Mouse (Mus musculus): ENCODE results near the gene Olfr835. TPM values are rescaled to one million over a fixed set of nuclear protein-coding genes. Genes with fewer than 3 reads are reported as not detected.

The Olfr835 gene
- total RNA-seq (2014; fragmentation: Nextera tagmentation), result not detected in 2 replicates
- total RNA-seq (2017), result 0.06 and 0.44 TPM in 2 replicates
- not detected in 2 replicates for polyA plus RNA-seq (2012)

DNA sequence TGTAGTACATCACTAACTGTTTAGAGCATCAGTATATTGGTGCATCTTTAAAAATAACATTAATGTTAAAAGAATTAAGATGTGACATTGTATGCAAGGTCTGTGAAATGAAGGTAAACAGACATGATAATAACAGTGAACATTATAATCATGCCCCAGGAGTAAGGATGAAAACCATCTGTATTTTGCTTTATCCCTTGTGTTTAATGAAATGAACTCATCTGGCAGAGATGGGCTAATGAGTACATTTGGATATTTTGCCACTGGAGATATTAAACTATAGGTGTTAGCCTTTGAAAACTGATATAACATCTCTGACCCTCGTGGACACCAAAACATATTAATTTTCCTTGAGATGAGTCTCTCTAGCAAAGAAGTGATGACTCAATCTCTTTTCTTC lies at the start of gene Olfr835:
Olfr835 (plus strand) TSS at position 301 of the 400 bp plus-strand sequence.
- TF ChIP-seq GATA2 (IDR thresholded peaks at IDR 0.05; ENCODE audit: borderline replicate concordance, low read depth, low read length) (no peak), CTCF (IDR thresholded peaks at IDR 0.05; ENCODE audit: low read depth, low read length) (no peak), POLR2AphosphoS5 (IDR thresholded peaks at IDR 0.05; ENCODE audit: insufficient replicate concordance, low read depth, low read length) (no peak), GATA1 (IDR thresholded peaks at IDR 0.05; ENCODE audit: borderline replicate concordance, low read length) (no peak), TAL1 (conservative IDR thresholded peaks at IDR 0.05; ENCODE audit: low read depth, low read length) (no peak)
- no peaks in the 10 kb centered on the region for H3K9me3 ChIP-seq (replicated peaks)
- no peak for ATAC-seq (ENCODE audit: extremely low read depth, insufficient number of reproducible peaks, low FRiP score, poor library complexity, severe bottlenecking)
- no peaks in the 10 kb centered on the region for H3K4me1 ChIP-seq (ENCODE audit: insufficient read depth, low read depth, low read length)
- DNase-seq (ENCODE audit: low spot score), result no peak
- no peaks in the 10 kb centered on the region for H3K36me3 ChIP-seq (replicated peaks)
- H3K27me3 ChIP-seq (ENCODE audit: insufficient read depth, low read length), result no peaks in the 10 kb centered on the region
- H3K4me3 ChIP-seq (ENCODE audit: low read depth, low read length), result no peak within 1 kb of the TSS

DNA sequence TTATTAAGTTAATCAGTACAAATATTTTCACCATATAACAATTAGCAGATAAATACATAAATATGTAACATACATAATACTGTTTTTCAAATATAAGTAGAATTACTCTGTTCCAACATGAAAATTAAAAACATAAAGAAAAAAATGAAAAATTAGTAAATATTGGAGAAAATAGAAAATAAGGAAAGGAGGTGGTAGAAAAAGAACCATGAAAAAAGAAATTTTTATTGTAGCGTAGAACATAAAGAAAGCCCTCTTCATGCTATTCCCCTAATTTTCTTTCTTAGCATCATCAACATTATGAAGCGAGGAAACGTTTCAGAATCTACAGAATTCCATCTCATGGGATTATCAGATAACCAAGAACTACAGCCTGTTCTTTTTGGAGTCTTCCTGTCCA lies 44.8 kb upstream of the Olfr835 start, which contains the start of gene Olfr834:
Olfr834 (plus strand) TSS at position 301 of the 400 bp plus-strand sequence.
- ATAC-seq (ENCODE audit: extremely low read depth, insufficient number of reproducible peaks, low FRiP score, poor library complexity, severe bottlenecking) (no peak), DNase-seq (ENCODE audit: low spot score) (no peak)
- no peaks in the 10 kb centered on the region for H3K9me3 ChIP-seq (replicated peaks)
- H3K4me3 ChIP-seq (ENCODE audit: low read depth, low read length), result no peak within 1 kb of the TSS
- H3K4me1 ChIP-seq (ENCODE audit: insufficient read depth, low read depth, low read length), result no peaks in the 10 kb centered on the region
- H3K27me3 ChIP-seq (ENCODE audit: insufficient read depth, low read length), result no peaks in the 10 kb centered on the region
- TF ChIP-seq TAL1 (conservative IDR thresholded peaks at IDR 0.05; ENCODE audit: low read depth, low read length), result no peak
- TF ChIP-seq GATA2 (IDR thresholded peaks at IDR 0.05; ENCODE audit: borderline replicate concordance, low read depth, low read length), result no peak
- no peak for TF ChIP-seq GATA1 (IDR thresholded peaks at IDR 0.05; ENCODE audit: borderline replicate concordance, low read length)
- TF ChIP-seq CTCF (IDR thresholded peaks at IDR 0.05; ENCODE audit: low read depth, low read length), result no peak
- no peak for TF ChIP-seq POLR2AphosphoS5 (IDR thresholded peaks at IDR 0.05; ENCODE audit: insufficient replicate concordance, low read depth, low read length)
- H3K36me3 ChIP-seq (replicated peaks), result no peaks in the 10 kb centered on the region

DNA sequence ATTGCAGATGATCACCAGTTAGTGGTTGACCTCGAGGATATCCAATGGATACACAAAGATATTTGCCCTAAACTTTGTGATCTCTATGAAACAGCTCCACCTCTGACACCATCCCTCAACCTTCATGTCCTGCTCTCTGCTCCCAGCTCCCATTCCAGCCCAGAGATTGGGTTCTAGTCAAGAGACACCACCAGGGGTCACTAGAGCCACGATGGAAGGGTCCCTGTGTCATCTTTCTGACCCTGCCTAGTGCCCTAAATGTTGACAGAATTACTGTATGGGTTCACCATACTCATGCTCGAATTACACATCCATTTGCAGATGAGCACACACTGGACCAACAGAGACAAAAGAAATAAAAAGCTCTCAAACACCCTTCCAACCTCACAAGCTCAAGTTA lies 52.5 kb downstream of the Olfr835 start:
- no peak for TF ChIP-seq GATA2 (IDR thresholded peaks at IDR 0.05; ENCODE audit: borderline replicate concordance, low read depth, low read length)
- TF ChIP-seq GATA1 (IDR thresholded peaks at IDR 0.05; ENCODE audit: borderline replicate concordance, low read length), result no peak
- TF ChIP-seq CTCF (IDR thresholded peaks at IDR 0.05; ENCODE audit: low read depth, low read length), result no peak
- TF ChIP-seq TAL1 (conservative IDR thresholded peaks at IDR 0.05; ENCODE audit: low read depth, low read length), result no peak
- no peak for TF ChIP-seq POLR2AphosphoS5 (IDR thresholded peaks at IDR 0.05; ENCODE audit: insufficient replicate concordance, low read depth, low read length)
- ATAC-seq (ENCODE audit: extremely low read depth, insufficient number of reproducible peaks, low FRiP score, poor library complexity, severe bottlenecking), result no peak

More for the DNA sequence above, 52.5 kb downstream of the Olfr835 start:
- H3K4me1 ChIP-seq (ENCODE audit: insufficient read depth, low read depth, low read length), result no peaks in the 10 kb centered on the region
- H3K27me3 ChIP-seq (ENCODE audit: insufficient read depth, low read length), result no peaks in the 10 kb centered on the region
- DNase-seq (ENCODE audit: low spot score), result no peak
- H3K4me3 ChIP-seq (ENCODE audit: low read depth, low read length), result no peak overlapping the region
- no peaks in the 10 kb centered on the region for H3K9me3 ChIP-seq (replicated peaks)
- H3K36me3 ChIP-seq (replicated peaks), result no peaks in the 10 kb centered on the region

Other genes starting within 250 kb of the Olfr835 start
- not detected in 2 replicates for gene Olfr828, start 213.2 kb upstream of the Olfr835 start, total RNA-seq (2014; fragmentation: Nextera tagmentation)
- gene Olfr828, start 213.2 kb upstream of the Olfr835 start, total RNA-seq (2017), result 0.05 and 0.12 TPM in 2 replicates
- not detected in 2 replicates for gene Olfr828, start 213.2 kb upstream of the Olfr835 start, polyA plus RNA-seq (2012)
- not detected in 2 replicates for gene Olfr829, start 177.8 kb upstream of the Olfr835 start, total RNA-seq (2014; fragmentation: Nextera tagmentation)
- gene Olfr829, start 177.8 kb upstream of the Olfr835 start, total RNA-seq (2017), result 0.05 and 0.12 TPM in 2 replicates
- not detected in 2 replicates for gene Olfr829, start 177.8 kb upstream of the Olfr835 start, polyA plus RNA-seq (2012)
- gene Olfr830, start 158.0 kb upstream of the Olfr835 start, total RNA-seq (2014; fragmentation: Nextera tagmentation), result not detected in 2 replicates
- gene Olfr830, start 158.0 kb upstream of the Olfr835 start, total RNA-seq (2017), result not detected in 2 replicates
- not detected in 2 replicates for gene Olfr830, start 158.0 kb upstream of the Olfr835 start, polyA plus RNA-seq (2012)
- not detected in 2 replicates for gene Olfr832, start 95.6 kb upstream of the Olfr835 start, total RNA-seq (2014; fragmentation: Nextera tagmentation)
- 0.05 and 0.06 TPM in 2 replicates for gene Olfr832, start 95.6 kb upstream of the Olfr835 start, total RNA-seq (2017)
- gene Olfr832, start 95.6 kb upstream of the Olfr835 start, polyA plus RNA-seq (2012), result not detected in 2 replicates
- not detected in 2 replicates for gene Olfr834, start 44.7 kb upstream of the Olfr835 start, total RNA-seq (2014; fragmentation: Nextera tagmentation)
- not detected in 2 replicates for gene Olfr834, start 44.7 kb upstream of the Olfr835 start, total RNA-seq (2017)
- not detected in 2 replicates for gene Olfr834, start 44.7 kb upstream of the Olfr835 start, polyA plus RNA-seq (2012)
- not detected in 2 replicates for gene Olfr836, start 87.6 kb downstream of the Olfr835 start, total RNA-seq (2014; fragmentation: Nextera tagmentation)
- 0.12 and 0.27 TPM in 2 replicates for gene Olfr836, start 87.6 kb downstream of the Olfr835 start, total RNA-seq (2017)
- not detected in 2 replicates for gene Olfr836, start 87.6 kb downstream of the Olfr835 start, polyA plus RNA-seq (2012)
- not detected in 2 replicates for gene Olfr837, start 103.6 kb downstream of the Olfr835 start, total RNA-seq (2014; fragmentation: Nextera tagmentation)
- 0.11 TPM in 1 of 2 replicates, not detected in the other for gene Olfr837, start 103.6 kb downstream of the Olfr835 start, total RNA-seq (2017)
- gene Olfr837, start 103.6 kb downstream of the Olfr835 start, polyA plus RNA-seq (2012), result not detected in 2 replicates
- gene Olfr839-ps1, start 144.6 kb downstream of the Olfr835 start, total RNA-seq (2014; fragmentation: Nextera tagmentation), result 0.10 TPM in 1 of 2 replicates, not detected in the other
- under 0.01 and 0.11 TPM in 2 replicates for gene Olfr839-ps1, start 144.6 kb downstream of the Olfr835 start, total RNA-seq (2017)
- not detected in 2 replicates for gene Olfr839-ps1, start 144.6 kb downstream of the Olfr835 start, polyA plus RNA-seq (2012)
- gene Olfr843, start 219.3 kb downstream of the Olfr835 start, total RNA-seq (2014; fragmentation: Nextera tagmentation), result not detected in 2 replicates
- gene Olfr843, start 219.3 kb downstream of the Olfr835 start, total RNA-seq (2017), result 0.06 and 0.11 TPM in 2 replicates
- not detected in 2 replicates for gene Olfr843, start 219.3 kb downstream of the Olfr835 start, polyA plus RNA-seq (2012)